Mouse (Mus musculus) heart, embryonic 14.5 days (tissue): Measurements from ENCODE around the gene Pygl. TPM values are rescaled to one million over a fixed set of nuclear protein-coding genes. Genes with fewer than 3 reads are reported as not detected.

ENCODE experiments used
- ATAC-seq: fragments of 200-750 bp; cut with Nextera tagmentation; 2 replicates; pipeline ENCODE4 v1.8.0; 2017; ENCODE audit warnings: low read depth, moderate TSS enrichment; ENCODE audit not compliant: insufficient number of reproducible peaks, insufficient read depth, low FRiP score
- H3K27ac ChIP-seq, 2 experiments: fragments of 200-500 bp in 1 of 2; fragments of 300-500 bp in 1 of 2; sonication (generic) in 1 of 2; replicated peaks in 1 of 2; 2 replicates each; pipeline ENCODE4 v1.5.1; 2012 to 2014; ENCODE audit warnings: low read depth in 2 of 2, low read length in 2 of 2, control low read depth in 1 of 2, mild to moderate bottlenecking in 1 of 2, mixed read lengths in 1 of 2; ENCODE audit not compliant: control insufficient read depth in 1 of 2, insufficient read depth in 1 of 2
- H3K27me3 ChIP-seq: fragments of 300-500 bp; sonication (generic); 2 replicates; pipeline ENCODE4 v1.6.1; 2014; ENCODE audit warnings: mild to moderate bottlenecking, low read length, control low read depth; ENCODE audit not compliant: control insufficient read depth, insufficient read depth
- H3K36me3 ChIP-seq: fragments of 300-500 bp; sonication (generic); 2 replicates; pipeline ENCODE4 v1.6.1; 2014; ENCODE audit warnings: mild to moderate bottlenecking, control low read depth, low read length, mixed read lengths; ENCODE audit not compliant: control insufficient read depth, insufficient read depth
- H3K4me1 ChIP-seq, 2 experiments: fragments of 200-500 bp in 1 of 2; fragments of 300-500 bp in 1 of 2; sonication (generic) in 1 of 2; 2 replicates each; pipeline ENCODE4 v1.6.1; 2012 to 2014; ENCODE audit warnings: low read length in 2 of 2, control low read depth in 1 of 2, mixed read lengths in 1 of 2; ENCODE audit not compliant: control insufficient read depth in 2 of 2, insufficient read depth in 2 of 2
- H3K4me2 ChIP-seq: fragments of 300-500 bp; sonication (generic); 2 replicates; pipeline ENCODE4 v1.6.1; 2014; ENCODE audit warnings: mild to moderate bottlenecking, low read length
- H3K4me3 ChIP-seq, 2 experiments: fragments of 200-500 bp in 1 of 2; fragments of 300-500 bp in 1 of 2; sonication (generic) in 1 of 2; 2 replicates each; pipeline ENCODE4 v1.5.1; 2012 to 2014; ENCODE audit warnings: low read length in 2 of 2, mild to moderate bottlenecking in 2 of 2, control low read depth in 1 of 2, low read depth in 1 of 2, moderate library complexity in 1 of 2; ENCODE audit not compliant: control insufficient read depth in 1 of 2, insufficient read depth in 1 of 2
- H3K9ac ChIP-seq: fragments of 300-500 bp; sonication (generic); 2 replicates; pipeline ENCODE4 v1.6.1; 2014; ENCODE audit warnings: mild to moderate bottlenecking, low read length
- H3K9me3 ChIP-seq: fragments of 300-500 bp; sonication (generic); 2 replicates; pipeline ENCODE4 v1.6.1; 2016; ENCODE audit warnings: low read length, control low read depth; ENCODE audit not compliant: control insufficient read depth
- WGBS: fragments of 180-500 bp; shearing (Covaris S2); extraction: QIAGEN DNeasy Blood & Tissue Kit; methylation state at CpG from one replicate; pipeline ENCODE4 v1.1.7; 2014; 5-methylcytosine and 5-hydroxymethylcytosine counted together
- polyA plus RNA-seq: library from polyadenylated mRNA; unstranded; fragments of >200 nt; fragmentation: Nextera tagmentation; extraction: Ambion mirVana; gene quantifications from 2 replicates; pipeline ENCODE4 v1.2.1, GENCODE M21; 2014

Gene Pygl
- polyA plus RNA-seq, 1 experiment from 2014 or later: 41.4 TPM

DNA sequence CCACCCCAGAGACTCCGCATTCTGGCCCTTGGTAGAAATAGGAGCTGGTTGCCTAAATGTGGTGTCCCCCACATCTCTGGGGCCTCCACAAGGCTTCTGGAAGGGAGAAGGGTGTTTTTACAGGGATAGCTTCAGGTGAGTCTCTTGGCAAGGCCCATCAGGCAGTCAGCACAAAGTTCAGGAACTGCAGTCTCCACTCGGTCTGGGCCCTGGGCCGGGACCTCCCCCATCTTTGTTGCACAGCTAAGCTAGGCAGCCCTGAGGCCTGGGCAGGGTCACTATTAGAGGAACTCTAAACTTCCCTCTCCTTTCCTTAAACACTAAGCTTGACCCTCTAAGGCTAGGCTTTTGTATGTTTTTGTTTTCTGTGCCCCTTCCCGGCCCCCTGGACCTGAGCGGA lies 4.6 kb downstream of the Pygl start:
- H3K4me2 ChIP-seq: peak overlapping the region; percentile 90
- no peaks in the 10 kb centered on the region for H3K36me3 ChIP-seq
- H3K4me3 ChIP-seq: peak overlapping the region; percentile 60 to 63
- peak overlapping the region; percentile 40 to 67; a peak in 3 of 4 replicates for H3K27ac ChIP-seq
- H3K27me3 ChIP-seq: no peaks in the 10 kb centered on the region
- no peak for ATAC-seq
- no peaks in the 10 kb centered on the region for H3K9me3 ChIP-seq
- H3K4me1 ChIP-seq: peaks cover 15 to 18% of the 10 kb centered on the region in 2 experiments
- 29% methylated on average over 5 of the region's 5 CpGs for WGBS
- H3K9ac ChIP-seq: peak overlapping the region; percentile 82

DNA sequence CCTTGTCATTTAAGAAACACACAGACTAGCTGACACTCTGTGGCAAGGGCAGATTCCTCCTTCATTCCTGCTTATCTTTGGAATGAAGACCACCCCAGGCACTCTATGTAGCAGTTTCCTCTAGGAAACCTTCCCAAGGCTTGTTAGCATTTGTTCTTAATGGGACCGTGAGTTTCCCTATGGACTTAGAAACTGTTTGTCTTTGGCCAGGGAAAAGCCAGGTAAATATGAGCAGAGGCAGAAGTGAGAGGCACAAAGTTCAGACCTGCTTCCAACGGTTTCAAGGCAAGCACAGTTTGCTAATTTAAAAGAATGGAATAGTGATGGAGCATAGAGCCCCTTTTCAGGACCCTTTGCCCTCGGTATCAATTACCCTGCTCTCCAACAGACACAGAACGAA lies 8.0 kb downstream of the Pygl start:
- H3K4me1 ChIP-seq: peaks cover 10 to 11% of the 10 kb centered on the region in 2 experiments; a peak in 3 of 4 replicates
- 0 out of 2 replicates have a peak, but pooled peaks cover 8% of the 10 kb centered on the region for H3K36me3 ChIP-seq
- no peak overlapping the region for H3K4me2 ChIP-seq
- H3K27me3 ChIP-seq: no peaks in the 10 kb centered on the region
- H3K9ac ChIP-seq: no peak overlapping the region
- H3K9me3 ChIP-seq: no peaks in the 10 kb centered on the region
- no peak for ATAC-seq
- no peak overlapping the region for H3K4me3 ChIP-seq
- no peak overlapping the region for H3K27ac ChIP-seq
- 39% methylated on average over 4 of the region's 4 CpGs for WGBS

GRCm38 (mm10) chr12:70221425-70221824 lies 9.9 kb downstream of the Pygl start:
- Histone ChIP-seq H3K9ac (no peak overlapping the region), H3K4me2 (no peak overlapping the region), H3K27me3 (no peaks in the 10 kb centered on the region), H3K9me3 (no peaks in the 10 kb centered on the region), H3K27ac (no peak overlapping the region), H3K4me3 (no peak overlapping the region), H3K36me3 (0 out of 2 replicates have a peak, but pooled peaks cover 8% of the 10 kb centered on the region), H3K4me1 (peaks cover 1 to 11% of the 10 kb centered on the region in 2 experiments)
- 88% methylated on average over 5 of the region's 5 CpGs for WGBS
- no peak for ATAC-seq

DNA sequence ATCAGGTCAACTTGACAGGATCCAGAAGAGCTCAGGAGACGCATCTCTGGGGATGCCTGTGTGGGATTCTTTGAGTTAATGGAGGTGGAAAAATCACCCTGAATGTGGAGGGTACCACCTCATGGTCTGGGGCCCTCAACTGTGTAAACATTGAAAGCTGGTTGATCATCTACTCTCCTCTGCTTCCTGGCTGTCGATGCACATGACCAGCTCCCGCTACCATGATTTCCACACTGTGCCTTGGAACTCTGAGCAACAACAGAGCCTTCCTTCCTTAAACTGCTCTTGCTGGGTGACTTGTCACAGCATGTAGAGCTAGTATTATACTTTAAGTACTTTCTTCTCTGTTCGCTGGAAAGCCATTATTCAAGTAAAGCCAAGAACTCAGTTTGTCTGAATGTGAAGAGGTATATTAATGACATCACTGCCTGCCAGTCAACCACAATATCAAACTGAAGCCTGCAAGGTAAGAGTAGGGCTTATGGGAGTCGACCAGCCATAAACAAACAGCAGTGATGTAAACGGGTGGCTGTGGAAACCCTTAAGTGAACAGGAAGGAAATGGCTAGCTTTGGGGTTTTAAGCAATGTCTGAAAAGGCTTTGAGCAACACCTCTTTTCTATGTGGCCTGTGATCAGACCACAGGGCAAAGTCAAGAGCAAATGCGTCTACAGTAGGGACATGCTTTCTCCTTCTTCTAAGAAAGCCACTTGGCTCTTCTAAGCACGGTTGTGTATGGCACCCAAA lies 12.3 kb downstream of the Pygl start:
- Histone ChIP-seq H3K9me3 (no peaks in the 10 kb centered on the region), H3K27me3 (no peaks in the 10 kb centered on the region), H3K9ac (no peak overlapping the region), H3K4me3 (no peak overlapping the region), H3K4me1 (peaks cover 0 to 9% of the 10 kb centered on the region in 2 experiments; a peak in 3 of 4 replicates), H3K27ac (no peak overlapping the region), H3K36me3 (peaks cover 11% of the 10 kb centered on the region; the same call in 1 of the 2 replicates), H3K4me2 (no peak overlapping the region)
- no peak for ATAC-seq
- 85% methylated on average over 8 of the region's 8 CpGs for WGBS

DNA sequence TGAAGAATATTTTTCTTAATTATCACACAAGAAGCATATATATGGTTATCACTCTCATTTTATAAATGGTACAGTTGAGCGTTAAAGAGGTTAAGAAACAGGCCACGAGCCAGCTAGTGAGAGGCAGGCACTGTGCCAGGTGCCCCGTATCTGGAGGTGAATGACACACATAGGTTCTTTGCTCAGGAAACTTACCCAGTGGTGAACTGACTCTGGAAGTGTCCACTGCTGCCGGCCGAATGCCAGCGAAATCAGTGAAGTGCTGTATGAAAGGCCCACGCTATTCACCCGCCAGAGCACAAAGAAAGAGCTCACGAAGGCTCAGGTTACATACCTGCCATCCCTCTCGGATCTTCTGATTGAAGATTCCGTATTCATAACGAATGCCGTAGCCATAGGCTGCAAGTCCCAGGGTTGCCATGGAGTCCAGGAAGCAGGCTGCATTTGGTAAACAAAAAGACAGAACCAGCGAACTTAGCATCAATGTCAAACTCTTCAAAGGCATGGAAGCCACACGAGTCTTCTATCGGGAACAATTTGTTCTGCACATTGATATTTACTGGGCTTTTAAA lies 15.0 kb downstream of the Pygl start:
- Histone ChIP-seq H3K4me1 (no peaks in the 10 kb centered on the region; a peak in 1 of 4 replicates), H3K9ac (no peak overlapping the region), H3K27me3 (no peaks in the 10 kb centered on the region), H3K36me3 (peaks cover 10% of the 10 kb centered on the region; the same call in 1 of the 2 replicates), H3K4me2 (no peak overlapping the region), H3K27ac (no peak overlapping the region), H3K4me3 (no peak overlapping the region), H3K9me3 (no peaks in the 10 kb centered on the region)
- WGBS: 73% methylated on average over 16 of the region's 16 CpGs
- no peak for ATAC-seq

- peaks cover 3% of the 10 kb centered on the region; the same call in 1 of the 2 replicates for H3K36me3 ChIP-seq
- H3K4me2 ChIP-seq: no peak overlapping the region
- no peaks in the 10 kb centered on the region for H3K9me3 ChIP-seq
- no peaks in the 10 kb centered on the region; a peak in 1 of 4 replicates for H3K4me1 ChIP-seq
- H3K27ac ChIP-seq: no peak overlapping the region
- H3K27me3 ChIP-seq: no peaks in the 10 kb centered on the region
- no peak overlapping the region for H3K4me3 ChIP-seq
- no peak for ATAC-seq
- WGBS: 75% methylated on average over 8 of the region's 8 CpGs
- H3K9ac ChIP-seq: no peak overlapping the region
Measured at GRCm38 (mm10) chr12:70214281-70214680, 17.0 kb downstream of the Pygl start.

DNA sequence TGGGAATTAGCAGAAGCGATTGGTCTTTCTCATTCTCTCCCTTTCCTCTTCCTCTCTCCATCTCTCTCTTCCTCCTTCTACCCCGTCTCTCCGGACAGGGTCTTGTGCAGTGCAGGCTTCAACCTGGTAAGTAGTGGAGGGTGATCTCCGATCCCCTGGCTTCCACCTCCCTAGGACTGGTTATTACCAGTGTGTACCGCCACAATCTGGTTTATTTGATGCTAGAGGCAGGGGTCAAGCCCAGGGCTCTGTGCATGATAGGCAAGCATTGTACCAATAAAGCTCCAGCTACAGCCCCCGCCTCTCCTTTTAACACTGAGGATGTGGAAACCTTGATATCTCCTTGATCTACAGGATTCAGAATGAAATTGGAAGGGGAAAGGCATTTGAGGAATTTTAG lies 17.7 kb downstream of the Pygl start:
- Histone ChIP-seq H3K4me1 (no peaks in the 10 kb centered on the region; a peak in 1 of 4 replicates), H3K9me3 (no peaks in the 10 kb centered on the region), H3K27ac (no peak overlapping the region), H3K4me3 (no peak overlapping the region), H3K36me3 (peaks cover 3% of the 10 kb centered on the region; the same call in 1 of the 2 replicates), H3K9ac (no peak overlapping the region), H3K27me3 (no peaks in the 10 kb centered on the region), H3K4me2 (no peak overlapping the region)
- no peak for ATAC-seq
- 89% methylated on average over 6 of the region's 6 CpGs for WGBS
